Mouse (Mus musculus): ENCODE results near the gene Bin2.

GRCm38 (mm10) chr15:100637661-100638060 is 31.7 kb downstream of the Bin2 start:
- TF ChIP-seq CTCF (IDR thresholded peaks at IDR 0.05; ENCODE audit: low read depth, low read length) (peak; percentile 10; the same call in 1 of the 2 replicates), POLR2A (IDR thresholded peaks at IDR 0.05; ENCODE audit: borderline replicate concordance, low read depth, low read length) (no peak)
